Comparison of ENCODE assay signal across 15 mouse cellular contexts in genomic region chr13:105250767-105251166, GRCm38 (mm10). TPM values are rescaled to one million over a fixed set of nuclear protein-coding genes. Genes with fewer than 3 reads are reported as not detected.
DNase-seq lines count a peak whose midpoint lies in the region; ATAC-seq and TF ChIP-seq lines count a peak whose summit lies in the region.
"Had no signal": no experiment of that assay in that cellular context is flagged by ENCODE, and none has a peak within 500 bp of the region (broad histone marks: within the 10 kb centered on the region; RNA-seq: fewer than 3 reads in every experiment).

No protein-coding gene starts in this region.

- DNase-seq in heart, postnatal 0 days (ENCODE audit: low spot score): no peak
- DNase-seq in heart, adult 18-20 months: no peak
- DNase-seq in ovary, postnatal 36 days (ENCODE audit: low spot score): no peak
- no peak for DNase-seq in kidney, postnatal 10 days
- DNase-seq: cerebellum, postnatal 36 days; heart, adult 11 months; kidney, adult 8-10 months had no signal

- peak overlapping the region; percentile 27; the same call in 1 of the 2 replicates for H3K4me2 ChIP-seq in heart, postnatal 0 days (ENCODE audit: low read depth, low read length)
- H3K4me2 ChIP-seq in forebrain, embryonic 13.5 days: peak overlapping the region; percentile 48
- peak overlapping the region; percentile 33; the same call in 1 of the 2 replicates for H3K4me2 ChIP-seq in hindbrain, embryonic 15.5 days
- peak overlapping the region; percentile 7; the same call in 1 of the 2 replicates for H3K4me2 ChIP-seq in neural tube, embryonic 12.5 days (replicated peaks)
- H3K4me2 ChIP-seq: liver, embryonic 11.5 days; stomach, embryonic 15.5 days had no signal

- no peak overlapping the region for H3K4me3 ChIP-seq in heart, postnatal 0 days (ENCODE audit: low read depth, low read length)
- H3K4me3 ChIP-seq in forebrain, embryonic 13.5 days: no peak overlapping the region
- no peak overlapping the region for H3K4me3 ChIP-seq in hindbrain, embryonic 15.5 days
- H3K4me3 ChIP-seq in neural tube, embryonic 12.5 days: no peak overlapping the region
- H3K4me3 ChIP-seq: stomach, embryonic 15.5 days had no signal

- ATAC-seq in heart, postnatal 0 days (ENCODE audit: insufficient read depth, low read depth): no peak
- peak; percentile 46 for ATAC-seq in forebrain, embryonic 13.5 days
- no peak for ATAC-seq in hindbrain, embryonic 15.5 days (ENCODE audit: low FRiP score, low read depth)
- ATAC-seq in neural tube, embryonic 12.5 days (ENCODE audit: low FRiP score, low read depth): peak; percentile 49; the same call in 1 of the 2 replicates
- no peak for ATAC-seq in megakaryocyte, adult 5-6 weeks (ENCODE audit: poor library complexity, severe bottlenecking)
- ATAC-seq: CD4-positive, CD25-positive, alpha-beta regulatory T cell, adult 4 months; Patski had no signal

- no peak overlapping the region for H3K27ac ChIP-seq in heart, postnatal 0 days (ENCODE audit: low read depth)
- peak overlapping the region; percentile 89 for H3K27ac ChIP-seq in forebrain, embryonic 13.5 days
- H3K27ac ChIP-seq in hindbrain, embryonic 15.5 days (replicated peaks): peak overlapping the region; percentile 69
- no peak overlapping the region for H3K27ac ChIP-seq in neural tube, embryonic 12.5 days
- H3K27ac ChIP-seq: stomach, embryonic 15.5 days had no signal

- TF ChIP-seq CTCF in heart, postnatal 0 days (IDR thresholded peaks at IDR 0.05; ENCODE audit: low read depth): no peak

- H3K36me3 ChIP-seq in heart, postnatal 0 days (replicated peaks; ENCODE audit: control insufficient read depth, insufficient read depth, low read length): no peaks in the 10 kb centered on the region
- peaks cover 7% of the 10 kb centered on the region; the same call in 1 of the 2 replicates for H3K36me3 ChIP-seq in forebrain, embryonic 13.5 days (ENCODE audit: poor library complexity, severe bottlenecking)
- H3K36me3 ChIP-seq in hindbrain, embryonic 15.5 days: no peaks in the 10 kb centered on the region; the same call in 1 of the 2 replicates
- 0 out of 2 replicates have a peak, but pooled peaks cover 2% of the 10 kb centered on the region for H3K36me3 ChIP-seq in neural tube, embryonic 12.5 days
- H3K36me3 ChIP-seq: stomach, embryonic 15.5 days had no signal

- no peak overlapping the region for H3K9ac ChIP-seq in heart, postnatal 0 days (replicated peaks; ENCODE audit: low read depth, low read length)
- H3K9ac ChIP-seq in forebrain, embryonic 13.5 days: no peak overlapping the region
- H3K9ac ChIP-seq in hindbrain, embryonic 15.5 days: no peak overlapping the region
- H3K9ac ChIP-seq in neural tube, embryonic 12.5 days: no peak overlapping the region
- H3K9ac ChIP-seq: stomach, embryonic 15.5 days had no signal

- no peaks in the 10 kb centered on the region for H3K9me3 ChIP-seq in heart, postnatal 0 days (replicated peaks; ENCODE audit: control insufficient read depth, low read length)
- no peaks in the 10 kb centered on the region for H3K9me3 ChIP-seq in forebrain, embryonic 13.5 days (replicated peaks)
- no peaks in the 10 kb centered on the region for H3K9me3 ChIP-seq in hindbrain, embryonic 15.5 days
- H3K9me3 ChIP-seq in neural tube, embryonic 12.5 days: no peaks in the 10 kb centered on the region
- H3K9me3 ChIP-seq: stomach, embryonic 15.5 days had no signal

- 47% methylated on average over 4 of the region's 4 CpGs for WGBS in heart, postnatal 0 days
- 15% methylated on average over 4 of the region's 4 CpGs for WGBS in forebrain, embryonic 13.5 days
- WGBS in hindbrain, embryonic 15.5 days: 35% methylated on average over 4 of the region's 4 CpGs
- WGBS in neural tube, embryonic 12.5 days: 52% methylated on average over 4 of the region's 4 CpGs

- H3K4me1 ChIP-seq in heart, postnatal 0 days (ENCODE audit: control insufficient read depth, insufficient read depth): no peaks in the 10 kb centered on the region
- H3K4me1 ChIP-seq in forebrain, embryonic 13.5 days: peaks cover 27% of the 10 kb centered on the region
- no peaks in the 10 kb centered on the region for H3K4me1 ChIP-seq in hindbrain, embryonic 15.5 days (replicated peaks)
- H3K4me1 ChIP-seq in neural tube, embryonic 12.5 days: peaks cover 19% of the 10 kb centered on the region; the same call in 1 of the 2 replicates
- H3K4me1 ChIP-seq: stomach, embryonic 15.5 days had no signal

- H3K27me3 ChIP-seq in heart, postnatal 0 days (ENCODE audit: control insufficient read depth, insufficient read depth, low read length): no peaks in the 10 kb centered on the region
- H3K27me3 ChIP-seq in forebrain, embryonic 13.5 days: no peaks in the 10 kb centered on the region
- H3K27me3 ChIP-seq in hindbrain, embryonic 15.5 days: no peaks in the 10 kb centered on the region
- H3K27me3 ChIP-seq in neural tube, embryonic 12.5 days (replicated peaks): no peaks in the 10 kb centered on the region
- H3K27me3 ChIP-seq: Patski; stomach, embryonic 15.5 days had no signal

- TF ChIP-seq EP300 in heart, postnatal 0 days (IDR thresholded peaks at IDR 0.05; ENCODE audit: low read depth): no peak

RNA-seq across cellular contexts. Expression of gene Rnf180, which starts 43.8 kb away (rescaled TPM):
- total RNA-seq in heart, postnatal 0 days (2014; rRNA removed; ENCODE audit: low replicate concordance): 0.31 and 2.1 TPM in 2 replicates
- 0.96 and 1.2 TPM in 2 replicates for polyA plus RNA-seq in heart, postnatal 0 days (2015; fragmentation: Nextera tagmentation; extraction: Ambion mirVana)
- total RNA-seq in heart, adult 18-20 months (2021): 1 to 10 TPM; 2.3 TPM
- polyA plus RNA-seq in forebrain, embryonic 13.5 days (2015; fragmentation: Nextera tagmentation; extraction: Ambion mirVana): 25.5 and 26.4 TPM in 2 replicates
- 33.3 and 35.4 TPM in 2 replicates for polyA plus RNA-seq in hindbrain, embryonic 15.5 days (2015; fragmentation: Nextera tagmentation; extraction: Ambion mirVana)
- polyA plus RNA-seq in neural tube, embryonic 12.5 days (2016; fragmentation: Nextera tagmentation; extraction: Ambion mirVana): 12.8 and 13.0 TPM in 2 replicates
- total RNA-seq in megakaryocyte, adult 5-6 weeks (2015): 0.21 and 0.71 TPM in 2 replicates
- total RNA-seq in megakaryocyte, adult 5-6 weeks (2017): 0.37 TPM in 1 of 2 replicates, not detected in the other
- polyA plus RNA-seq: CD4-positive, CD25-positive, alpha-beta regulatory T cell, adult 4 months had no signal

Comparison
In these comparisons a context has a peak if more than half of its experiments do, and no peak if none do; other contexts are left out.
1. ATAC-seq: peak in forebrain, embryonic 13.5 days (single experiment) and neural tube, embryonic 12.5 days (single experiment); none in heart, postnatal 0 days (single experiment), hindbrain, embryonic 15.5 days (single experiment) and megakaryocyte, adult 5-6 weeks (single experiment).
2. H3K27ac ChIP-seq: peak in forebrain, embryonic 13.5 days (single experiment) and hindbrain, embryonic 15.5 days (single experiment); none in heart, postnatal 0 days (single experiment) and neural tube, embryonic 12.5 days (single experiment).
3. Peak in every context shown above with its lines, with median percentiles within 50 percentile points of each other: H3K4me2 ChIP-seq.